Mouse (Mus musculus): ENCODE measurements around the gene Syn1. TPM values are rescaled to one million over a fixed set of nuclear protein-coding genes. Genes with fewer than 3 reads are reported as not detected.
A peak's percentile ranks its signal among the peaks of the same experiment; 100 is the strongest.

Syn1 gene
- under 1 TPM; 0.19 to 0.28 (median 0.22) TPM for total RNA-seq (2022)

GRCm38 (mm10) chrX:20920844-20921364, at the start of gene Syn1:
Syn1 (minus strand) TSS chrX:20921004.
- peak; percentile 42 for DNase-seq (ENCODE audit: low spot score)

- peak; percentile 87 for DNase-seq (ENCODE audit: low spot score)
These were observed 40.9 kb upstream of the Syn1 start, which contains the start of gene Uxt for GRCm38 (mm10) chrX:20961477-20962378. Uxt (minus strand) TSS chrX:20962017.

GRCm38 (mm10) chrX:20950191-20950880, 29.5 kb upstream of the Syn1 start, which contains the start of gene Elk1:
Elk1 (minus strand) TSS chrX:20950608.
- DNase-seq (ENCODE audit: low spot score) = peak; percentile 85

DNA sequence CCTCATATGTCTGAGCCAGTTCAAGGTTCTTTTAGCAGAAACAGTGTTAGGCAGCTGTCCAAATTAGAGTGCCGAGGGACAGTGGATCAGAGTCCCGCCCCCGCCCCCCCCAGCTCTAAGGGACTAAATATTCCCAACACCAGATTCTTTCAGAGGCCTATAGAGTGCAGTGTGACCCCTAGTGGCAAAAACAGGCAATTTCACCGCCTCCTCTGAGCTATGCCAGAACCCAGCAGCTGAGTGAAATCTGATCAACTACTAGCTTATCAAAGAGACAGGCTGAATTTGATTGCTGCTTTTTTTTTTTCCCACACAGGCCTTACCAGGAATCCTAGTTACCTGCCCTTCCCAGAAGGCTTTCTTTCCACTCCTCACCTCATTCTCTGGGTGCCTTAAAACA, 25.3 kb upstream of the Syn1 start:
- peak; percentile 33 for DNase-seq (ENCODE audit: low spot score)

DNA sequence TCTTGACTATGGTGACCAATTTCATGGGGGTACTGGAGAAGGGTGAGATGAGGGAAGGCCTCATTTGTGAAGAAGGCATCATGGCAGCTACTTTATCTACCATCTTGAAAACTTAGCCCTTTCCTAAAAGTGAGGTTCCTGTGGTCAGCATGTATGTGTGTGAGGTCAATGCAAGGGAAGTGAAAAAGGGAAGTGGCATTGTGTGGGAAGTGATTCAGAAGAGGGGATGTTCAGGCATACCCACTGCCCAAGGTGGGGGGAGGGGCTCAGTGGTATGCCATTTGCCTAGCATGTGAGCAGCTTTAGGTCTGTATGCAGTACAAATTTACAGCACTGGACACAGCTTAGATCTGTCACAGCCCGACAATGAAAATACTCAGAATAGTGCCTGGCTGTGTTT, 11.2 kb upstream of the Syn1 start:
- peak; percentile 13 for DNase-seq (ENCODE audit: low spot score)

DNA sequence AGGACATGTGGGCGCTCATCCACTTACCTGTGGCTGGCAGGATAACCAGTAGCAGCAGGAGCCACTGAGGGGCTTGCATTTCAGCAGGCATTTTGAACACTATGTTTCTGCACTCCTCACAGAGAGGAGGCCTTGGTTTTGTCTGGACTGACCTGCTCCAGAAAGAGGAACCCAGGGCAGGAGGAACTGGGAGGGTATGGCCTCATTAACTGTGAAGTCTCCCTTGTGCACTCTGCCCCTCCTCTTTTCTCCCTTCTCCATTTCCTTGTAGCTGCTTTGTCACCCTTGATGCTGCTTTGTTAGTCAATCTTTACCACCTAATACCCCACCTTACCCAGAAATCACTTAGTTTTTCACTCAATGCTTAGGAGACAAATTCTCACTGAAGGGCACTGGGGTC, 10.6 kb upstream of the Syn1 start, which contains the start of gene Cfp:
Gene Cfp (minus strand): TSS at position 192 of the 400 bp plus-strand sequence.
- DNase-seq (ENCODE audit: low spot score) = no peak

GRCm38 (mm10) chrX:20929859-20930258, 9.1 kb upstream of the Syn1 start:
- DNase-seq (ENCODE audit: low spot score) = no peak

DNA sequence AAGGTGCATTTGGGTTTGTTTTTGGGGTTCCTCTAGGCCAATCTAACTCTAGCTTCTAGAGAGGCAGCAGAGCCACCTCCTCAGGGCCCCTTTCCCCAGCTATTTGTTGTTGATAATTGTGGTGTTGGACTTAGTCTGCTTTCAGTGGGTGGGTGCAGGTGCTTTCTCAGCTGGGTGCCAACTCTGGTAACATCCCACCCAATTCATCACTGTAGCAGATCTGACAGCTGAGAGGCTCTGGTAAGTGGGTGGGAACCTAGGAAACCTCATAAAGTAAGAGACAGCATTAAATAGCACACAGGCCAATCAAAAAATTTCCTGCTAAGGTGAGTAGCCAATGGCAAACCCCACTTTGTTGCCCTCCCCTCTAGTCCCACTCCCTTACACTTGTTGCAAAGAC, 4.2 kb upstream of the Syn1 start:
- no peak for DNase-seq (ENCODE audit: low spot score)

DNA sequence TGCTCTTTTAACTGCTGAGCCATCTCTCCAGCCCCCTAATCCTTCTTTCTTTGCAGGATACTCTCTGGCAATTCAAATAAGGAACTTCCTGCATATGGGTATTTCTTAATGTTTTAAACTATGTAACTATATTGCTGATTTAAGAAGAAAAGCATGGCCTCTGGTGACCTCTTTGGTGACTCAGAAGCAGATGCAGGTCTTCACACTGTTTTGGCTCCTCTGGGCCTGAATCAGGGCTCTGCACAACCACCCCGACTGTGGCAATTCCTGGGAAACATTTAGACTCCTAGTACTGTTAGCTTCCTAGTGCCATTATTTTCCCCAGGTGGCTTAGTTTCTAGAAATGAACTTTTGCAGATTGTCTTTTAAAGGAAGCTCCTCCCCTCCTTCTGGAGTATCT, 2.7 kb upstream of the Syn1 start:
- no peak for DNase-seq (ENCODE audit: low spot score)

DNA sequence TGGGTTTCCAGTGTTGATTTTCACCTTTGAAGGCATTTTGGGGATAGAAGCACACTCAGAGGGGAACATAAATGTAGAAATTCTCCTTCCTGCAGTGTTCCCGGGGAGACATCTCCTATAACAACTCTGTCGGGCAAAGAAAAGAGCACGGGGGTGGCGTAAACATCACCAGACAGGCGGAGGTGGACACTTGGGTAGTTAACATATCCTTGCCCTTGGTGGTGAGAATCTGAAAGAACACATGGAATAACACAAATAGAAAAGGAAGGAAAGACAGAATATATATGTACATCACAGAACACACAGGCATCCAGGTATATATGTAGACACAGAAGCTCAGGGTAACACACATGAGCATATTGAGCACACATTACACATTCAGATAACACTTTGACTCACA, 562 bp upstream of the Syn1 start:
- no peak for DNase-seq (ENCODE audit: low spot score)

- DNase-seq (ENCODE audit: low spot score) = no peak
These were observed 458 bp downstream of the Syn1 start for GRCm38 (mm10) chrX:20920249-20920843.

- no peak for DNase-seq (ENCODE audit: low spot score)
These were observed 5.7 kb downstream of the Syn1 start for GRCm38 (mm10) chrX:20915075-20915474.

DNA sequence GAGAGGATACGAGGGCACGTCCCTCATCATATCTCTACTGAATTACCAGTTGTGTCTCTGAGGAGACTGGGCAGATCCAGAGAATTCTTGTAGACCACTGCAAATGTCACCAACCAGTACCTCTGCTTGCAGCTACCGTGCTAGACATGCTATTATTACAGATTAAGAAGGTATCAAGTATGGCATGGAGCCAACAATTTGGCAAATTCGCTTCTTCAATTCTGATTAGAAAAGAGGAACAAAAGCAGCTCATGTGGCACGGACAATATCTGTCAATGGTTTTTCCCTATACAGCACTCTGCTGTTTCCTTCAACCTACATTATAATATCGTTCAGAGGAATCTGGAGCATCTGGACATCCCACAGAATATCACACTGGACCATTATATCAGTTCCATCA, 7.1 kb downstream of the Syn1 start:
- DNase-seq (ENCODE audit: low spot score) = no peak

- no peak for DNase-seq (ENCODE audit: low spot score)
These were observed 10.7 kb downstream of the Syn1 start for GRCm38 (mm10) chrX:20910074-20910473.

DNA sequence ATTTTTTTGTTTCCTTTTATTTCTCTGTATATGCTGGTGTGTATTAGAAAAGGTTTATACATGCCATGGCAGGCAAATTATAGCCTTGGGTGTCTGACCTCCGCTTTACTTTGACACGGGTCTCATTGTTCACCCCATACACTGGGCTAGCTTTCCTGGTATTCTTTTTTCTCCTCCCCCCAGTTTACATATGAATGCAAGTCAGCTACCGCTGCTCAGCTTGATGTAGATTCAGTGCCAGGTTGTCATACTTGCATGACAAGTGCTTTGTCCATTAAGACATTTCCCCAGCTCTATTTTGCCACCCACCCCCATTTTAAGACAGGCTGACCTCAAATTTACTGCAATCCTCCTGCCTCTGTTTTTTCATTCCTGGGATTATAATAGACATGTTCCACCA, 45.6 kb downstream of the Syn1 start:
- no peak for DNase-seq (ENCODE audit: low spot score)

GRCm38 (mm10) chrX:20872928-20873500, 47.8 kb downstream of the Syn1 start:
- no peak for DNase-seq (ENCODE audit: low spot score)

DNA sequence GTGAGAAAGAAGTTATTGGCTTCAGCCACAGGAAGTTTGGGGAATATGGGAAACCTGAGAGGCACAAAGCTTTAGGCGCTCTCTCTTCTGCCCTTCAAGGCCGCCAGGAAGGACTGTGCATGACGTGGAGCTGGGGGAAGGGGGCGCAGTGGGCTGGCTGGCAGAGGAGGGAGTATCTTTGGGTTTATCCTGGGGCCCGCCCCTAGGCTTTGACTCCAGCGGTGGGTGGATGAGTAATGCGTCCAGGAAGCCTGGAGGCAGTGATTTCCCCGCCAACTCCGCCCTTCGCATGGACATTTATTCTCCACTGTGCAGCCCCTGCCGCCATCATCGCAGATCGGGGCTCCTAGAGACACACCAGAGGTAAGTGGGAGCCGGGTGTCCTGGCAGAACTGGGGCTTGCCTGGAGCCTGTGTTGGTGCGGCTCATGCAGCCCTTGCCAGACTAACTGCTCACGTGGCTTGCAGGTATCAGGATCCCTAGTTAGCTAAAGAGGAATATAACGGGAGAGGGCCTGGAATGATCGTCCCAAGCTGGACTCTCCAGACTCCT, 50.8 kb downstream of the Syn1 start, which contains the start of gene Timp1:
Gene Timp1 (plus strand): TSS at position 205 of the 552 bp plus-strand sequence.
- DNase-seq (ENCODE audit: low spot score) = peak; percentile 12

DNA sequence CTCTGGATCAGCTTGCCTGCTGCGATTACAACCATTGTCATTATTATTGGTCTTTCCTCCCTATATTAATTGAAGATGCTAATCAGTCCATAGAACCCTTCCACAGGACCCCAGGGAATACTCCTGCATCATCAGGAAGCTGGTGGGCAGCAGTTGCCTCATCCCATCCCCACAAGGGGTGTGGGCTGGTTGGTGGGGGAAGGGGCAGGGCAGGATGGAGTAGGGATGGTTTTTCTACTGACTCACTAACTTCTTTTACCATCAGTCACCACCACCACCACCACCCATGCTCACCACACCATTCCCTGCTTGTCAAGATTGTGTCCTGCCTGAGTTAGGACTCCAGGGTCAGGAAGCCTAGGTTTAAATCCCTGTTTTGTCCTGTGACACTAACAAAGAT, 51.6 kb downstream of the Syn1 start:
- DNase-seq (ENCODE audit: low spot score) = no peak

DNA sequence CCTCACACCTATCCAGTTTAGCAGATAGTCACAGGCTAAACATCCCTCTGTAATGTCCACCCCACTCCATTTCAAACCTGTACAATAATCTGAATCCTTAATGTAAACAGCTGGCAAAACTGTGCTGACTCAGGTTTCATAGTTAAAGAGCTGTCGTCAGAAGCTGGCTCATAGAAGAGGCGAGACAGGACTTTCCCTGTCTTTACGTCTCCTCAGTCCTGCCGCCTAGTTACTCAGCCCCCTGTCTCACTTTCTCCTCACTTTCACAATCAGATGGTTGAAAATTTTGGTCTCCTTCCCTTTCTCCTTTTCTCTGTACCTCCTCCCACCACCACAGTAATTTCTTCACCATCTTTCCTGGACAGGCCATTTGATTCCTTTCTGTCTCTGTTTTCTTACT, 52.7 kb downstream of the Syn1 start:
- no peak for DNase-seq (ENCODE audit: low spot score)

DNA sequence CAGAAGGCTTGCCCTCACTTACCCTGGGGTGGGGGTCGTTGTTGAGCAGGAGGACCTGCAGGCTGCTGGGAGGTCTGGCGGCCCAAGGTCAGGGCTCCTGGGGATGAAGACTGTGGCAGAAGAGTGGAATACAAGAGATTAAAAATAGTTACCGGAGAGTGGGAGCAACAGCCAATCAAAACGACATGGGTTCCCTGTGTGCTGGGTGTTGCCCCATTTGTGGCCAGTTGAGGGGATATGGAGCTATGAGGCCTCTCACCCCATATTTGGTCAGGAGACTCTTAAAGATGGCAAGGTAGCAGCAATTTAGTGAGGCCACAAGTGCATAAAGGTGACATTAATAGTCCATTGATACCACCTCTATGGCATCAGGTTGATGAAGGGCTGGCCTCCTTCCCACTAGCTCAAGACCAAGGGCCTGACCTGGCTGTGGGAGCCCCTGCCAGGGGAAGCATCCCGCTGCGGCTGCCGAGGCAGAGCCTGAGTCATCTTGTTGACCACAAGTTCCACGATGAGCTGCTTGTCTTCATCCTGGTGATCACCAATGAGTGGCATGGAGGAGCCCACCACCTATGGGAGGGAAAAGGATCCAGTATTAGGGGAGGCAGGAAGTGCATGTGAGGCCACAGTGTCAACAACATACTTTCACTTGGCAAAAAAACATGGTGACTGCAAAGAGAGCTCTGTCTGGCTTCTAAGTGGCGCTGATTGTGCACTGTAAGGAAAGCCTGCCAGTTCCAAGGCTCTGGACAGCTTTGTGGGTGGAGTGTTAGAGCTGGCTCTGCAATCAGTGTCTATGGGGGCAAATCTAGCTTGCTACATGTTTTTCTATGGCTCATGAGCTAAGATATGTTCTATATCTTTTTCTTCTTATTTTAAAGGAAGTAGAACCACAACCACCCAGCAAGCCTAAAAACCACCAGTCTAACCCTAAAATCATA, 57.4 kb downstream of the Syn1 start:
- DNase-seq (ENCODE audit: low spot score) = no peak

Measured in heart, adult 8-10 months (tissue).